Comparison of ENCODE assay signal across 8 mouse cellular contexts in genomic region chr1:187650786-187651687, GRCm38 (mm10). TPM values are rescaled to one million over a fixed set of nuclear protein-coding genes. Genes with fewer than 3 reads are reported as not detected.
DNase-seq lines count a peak whose midpoint lies in the region; ATAC-seq lines count a peak whose summit lies in the region.

No protein-coding gene starts in this region.

- no peaks in the 10 kb centered on the region for H3K9me3 ChIP-seq in liver, embryonic 11.5 days (ENCODE audit: control insufficient read depth, low read length)
- H3K9me3 ChIP-seq in embryonic facial prominence, embryonic 12.5 days: no peaks in the 10 kb centered on the region
- no peaks in the 10 kb centered on the region for H3K9me3 ChIP-seq in hindbrain, embryonic 12.5 days (replicated peaks)
- no peaks in the 10 kb centered on the region for H3K9me3 ChIP-seq in liver, embryonic 16.5 days (replicated peaks; ENCODE audit: control insufficient read depth, low read length)

- H3K27ac ChIP-seq in liver, embryonic 11.5 days (ENCODE audit: low read depth, low read length): no peak overlapping the region
- no peak overlapping the region for H3K27ac ChIP-seq in embryonic facial prominence, embryonic 12.5 days
- H3K27ac ChIP-seq in hindbrain, embryonic 12.5 days: peak overlapping the region; percentile 77
- H3K27ac ChIP-seq in liver, embryonic 16.5 days (ENCODE audit: low read length): no peak overlapping the region

- peak; percentile 35 for DNase-seq in liver, embryonic 11.5 days (ENCODE audit: low spot score)
- no peak for DNase-seq in liver
- no peak for DNase-seq in spleen, postnatal 10 days (ENCODE audit: low spot score in 2 of 2)
- no peak for DNase-seq in B cell, adult 2 months

- H3K4me1 ChIP-seq in liver, embryonic 11.5 days (replicated peaks; ENCODE audit: control insufficient read depth, insufficient read depth, low read length): no peaks in the 10 kb centered on the region
- H3K4me1 ChIP-seq in embryonic facial prominence, embryonic 12.5 days: peaks cover 7% of the 10 kb centered on the region; the same call in 1 of the 2 replicates
- peaks cover 10% of the 10 kb centered on the region for H3K4me1 ChIP-seq in hindbrain, embryonic 12.5 days
- no peaks in the 10 kb centered on the region for H3K4me1 ChIP-seq in liver, embryonic 16.5 days (ENCODE audit: control insufficient read depth, low read depth, low read length)

- H3K9ac ChIP-seq in liver, embryonic 11.5 days (ENCODE audit: low read depth, low read length): no peak overlapping the region
- H3K9ac ChIP-seq in embryonic facial prominence, embryonic 12.5 days: peak overlapping the region; percentile 74
- peak overlapping the region; percentile 89 for H3K9ac ChIP-seq in hindbrain, embryonic 12.5 days
- H3K9ac ChIP-seq in liver, embryonic 16.5 days (ENCODE audit: low read depth, low read length): no peak overlapping the region

- no peak for ATAC-seq in liver, embryonic 11.5 days (replicated peaks; ENCODE audit: low FRiP score)
- ATAC-seq in embryonic facial prominence, embryonic 12.5 days (ENCODE audit: insufficient number of reproducible peaks, insufficient read depth, low FRiP score, low TSS enrichment): no peak
- peak; percentile 33 for ATAC-seq in hindbrain, embryonic 12.5 days (ENCODE audit: low FRiP score)
- ATAC-seq in liver, embryonic 16.5 days (ENCODE audit: low read depth): no peak
- no peak for ATAC-seq in megakaryocyte progenitor cell, adult 5-6 weeks (replicated peaks; ENCODE audit: poor library complexity)

- H3K4me3 ChIP-seq in liver, embryonic 11.5 days (ENCODE audit: low read depth, low read length): peak overlapping the region; percentile 47
- H3K4me3 ChIP-seq in embryonic facial prominence, embryonic 12.5 days: peak overlapping the region; percentile 52
- H3K4me3 ChIP-seq in hindbrain, embryonic 12.5 days: peak overlapping the region; percentile 68
- peak overlapping the region; percentile 51; the same call in 1 of the 2 replicates for H3K4me3 ChIP-seq in liver, embryonic 16.5 days (ENCODE audit: low read depth, low read length)

- no peaks in the 10 kb centered on the region for H3K36me3 ChIP-seq in liver, embryonic 11.5 days (ENCODE audit: control insufficient read depth, insufficient read depth, low read length)
- H3K36me3 ChIP-seq in embryonic facial prominence, embryonic 12.5 days: no peaks in the 10 kb centered on the region
- H3K36me3 ChIP-seq in hindbrain, embryonic 12.5 days: no peaks in the 10 kb centered on the region
- H3K36me3 ChIP-seq in liver, embryonic 16.5 days (ENCODE audit: control insufficient read depth, insufficient read depth): no peaks in the 10 kb centered on the region

- 16% methylated on average over 24 of the region's 24 CpGs for WGBS in liver, embryonic 11.5 days
- WGBS in embryonic facial prominence, embryonic 12.5 days: 8% methylated on average over 24 of the region's 24 CpGs
- 8% methylated on average over 24 of the region's 24 CpGs for WGBS in hindbrain, embryonic 12.5 days
- 18% methylated on average over 24 of the region's 24 CpGs for WGBS in liver, embryonic 16.5 days (ENCODE audit: insufficient replicate concordance)

- H3K27me3 ChIP-seq in liver, embryonic 11.5 days (replicated peaks; ENCODE audit: control insufficient read depth, insufficient read depth, low read length): peaks cover 16% of the 10 kb centered on the region
- H3K27me3 ChIP-seq in embryonic facial prominence, embryonic 12.5 days: no peaks in the 10 kb centered on the region
- H3K27me3 ChIP-seq in hindbrain, embryonic 12.5 days: no peaks in the 10 kb centered on the region
- H3K27me3 ChIP-seq in liver, embryonic 16.5 days (ENCODE audit: control insufficient read depth, insufficient read depth, low read depth, low read length): peaks cover 14% of the 10 kb centered on the region

- peak overlapping the region; percentile 62 for H3K4me2 ChIP-seq in liver, embryonic 11.5 days
- peak overlapping the region; percentile 94 for H3K4me2 ChIP-seq in embryonic facial prominence, embryonic 12.5 days (replicated peaks)
- H3K4me2 ChIP-seq in hindbrain, embryonic 12.5 days (replicated peaks): peak overlapping the region; percentile 92
- peak overlapping the region; percentile 62 for H3K4me2 ChIP-seq in liver, embryonic 16.5 days (ENCODE audit: low read depth, low read length)

RNA-seq across cellular contexts. Expression of gene Esrrg, which starts 42.4 kb away (rescaled TPM):
- 0.55 and 0.95 TPM in 2 replicates for polyA plus RNA-seq in liver, embryonic 11.5 days (2014; fragmentation: Nextera tagmentation; extraction: Ambion mirVana)
- polyA plus RNA-seq in embryonic facial prominence, embryonic 12.5 days (2016; fragmentation: Nextera tagmentation; extraction: Ambion mirVana): 1.4 and 2.1 TPM in 2 replicates
- 17.4 and 19.3 TPM in 2 replicates for polyA plus RNA-seq in hindbrain, embryonic 12.5 days (2016; fragmentation: Nextera tagmentation; extraction: Ambion mirVana)
- polyA plus RNA-seq in liver, embryonic 16.5 days (2015; fragmentation: Nextera tagmentation; extraction: Ambion mirVana): 0.13 and 0.19 TPM in 2 replicates
- total RNA-seq in megakaryocyte progenitor cell, adult 5-6 weeks (2015): not detected in 2 replicates
- not detected in 2 replicates for total RNA-seq in megakaryocyte progenitor cell, adult 5-6 weeks (2017)

Comparison
In these comparisons a context has a peak if more than half of its experiments do, and no peak if none do; other contexts are left out.
1. H3K9ac ChIP-seq: peak in embryonic facial prominence, embryonic 12.5 days (single experiment) and hindbrain, embryonic 12.5 days (single experiment); none in liver, embryonic 11.5 days (single experiment) and liver, embryonic 16.5 days (single experiment).
2. Peak in every context shown above with its lines, with median percentiles within 50 percentile points of each other: H3K4me2 ChIP-seq and H3K4me3 ChIP-seq.